Mouse (Mus musculus) megakaryocyte, embryonic 14.5 days (primary cell): ENCODE measurements around the gene Ctsd.

ENCODE experiments used
- FLI1 ChIP-seq: IDR thresholded peaks from 2 replicates; pipeline ENCODE4 v1.6.1; 2012; ENCODE audit warnings: low read length, inconsistent platforms, mixed read lengths
- GATA1 ChIP-seq: IDR thresholded peaks from 3 replicates; pipeline ENCODE4 v1.6.1; 2012; ENCODE audit warnings: mixed read lengths, low read length, inconsistent platforms, borderline replicate concordance

DNA sequence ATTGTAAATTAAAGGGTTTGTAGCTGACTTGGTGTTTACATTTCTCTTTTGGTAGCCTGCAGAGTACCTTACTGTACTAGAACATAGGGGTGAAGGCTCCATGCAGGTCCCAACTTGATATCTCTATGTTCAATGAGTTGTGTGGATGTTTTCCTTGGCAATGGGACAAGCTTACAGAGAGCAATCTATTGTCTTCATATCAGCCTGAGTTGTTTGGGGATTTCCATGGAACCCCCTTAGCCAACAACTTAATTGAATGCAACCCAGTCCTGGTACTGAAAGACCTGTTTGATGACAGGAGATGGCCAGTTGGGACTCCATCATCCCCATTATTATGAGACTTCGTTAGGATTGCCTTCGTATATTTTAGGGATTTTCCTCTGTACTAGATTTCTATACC is 30.2 kb upstream of the Ctsd start:
- no peak for TF ChIP-seq GATA1
- TF ChIP-seq FLI1 = no peak
